Mouse (Mus musculus) urinary bladder, postnatal 14 days (tissue): ENCODE results near the gene Fthl17f.
A peak's percentile ranks its signal among the peaks of the same experiment; 100 is the strongest.
"Not testable (repeated sequence)": the region's sequence is repeated elsewhere in the genome, so short reads cannot be mapped to it uniquely, and the experiment has no call there.

Experiments
- DNase-seq: peaks from one replicate; pipeline ENCODE4 v3.0.0; 2021; ENCODE audit warnings: low spot score

Fthl17f gene

GRCm38 (mm10) chrX:9062715-9063114 is at the start of gene Fthl17f:
Gene Fthl17f, plus strand, starts transcription at chrX:9063015.
- not testable (repeated sequence) for DNase-seq

GRCm38 (mm10) chrX:9016079-9016478 is 46.7 kb upstream of the Fthl17f start:
- DNase-seq, result no peak

GRCm38 (mm10) chrX:9019481-9019880 is 43.3 kb upstream of the Fthl17f start:
- no peak for DNase-seq

GRCm38 (mm10) chrX:9033193-9033592 is 29.6 kb upstream of the Fthl17f start, which contains the start of gene Fthl17e:
Gene Fthl17e, plus strand, starts transcription at chrX:9033493.
- not testable (repeated sequence) for DNase-seq

- DNase-seq, result not testable (repeated sequence)
Observed at GRCm38 (mm10) chrX:9041611-9042010, 21.2 kb upstream of the Fthl17f start.

GRCm38 (mm10) chrX:9060952-9061351 is 1.9 kb upstream of the Fthl17f start:
- DNase-seq, result peak; percentile 50

- DNase-seq, result no peak
Observed at GRCm38 (mm10) chrX:9062101-9062500, 714 bp upstream of the Fthl17f start.

GRCm38 (mm10) chrX:9077699-9078098 is 14.9 kb downstream of the Fthl17f start:
- DNase-seq, result peak; percentile 78

- DNase-seq, result not testable (repeated sequence)
Observed at GRCm38 (mm10) chrX:9095066-9095465, 32.3 kb downstream of the Fthl17f start.

GRCm38 (mm10) chrX:9104262-9104661 is 41.4 kb downstream of the Fthl17f start, which contains the start of gene 4930402K13Rik:
Gene 4930402K13Rik, plus strand, starts transcription at chrX:9104562.
- DNase-seq, result no peak

GRCm38 (mm10) chrX:9110381-9110780 is 47.6 kb downstream of the Fthl17f start:
- no peak for DNase-seq
